Mouse (Mus musculus): ENCODE results near the gene Zbtb5.
"Not testable (repeated sequence)": the region's sequence is repeated elsewhere in the genome, so short reads cannot be mapped to it uniquely, and the experiment has no call there.

Gene Zbtb5

DNA sequence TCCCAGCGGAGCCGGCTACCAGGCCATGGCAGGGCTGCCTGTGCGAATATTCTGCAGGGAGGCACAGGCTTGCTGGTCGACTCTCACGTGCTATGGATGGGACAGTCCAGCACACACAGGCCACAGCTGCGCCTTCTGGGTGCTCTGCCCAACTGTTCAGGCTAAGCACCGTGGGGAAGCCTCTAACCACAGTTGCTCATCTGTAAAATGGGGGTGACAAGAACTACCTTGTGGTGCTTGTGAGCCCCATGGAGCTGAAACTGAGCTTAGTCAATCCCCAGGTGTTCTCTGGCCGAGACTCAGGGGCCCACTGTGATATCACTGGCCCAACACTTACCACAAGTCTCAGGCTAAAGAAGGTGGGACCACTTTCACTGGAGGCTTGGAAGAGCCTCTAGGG is 44.8 kb downstream of the Zbtb5 start:
- DNase-seq = no peak

DNA sequence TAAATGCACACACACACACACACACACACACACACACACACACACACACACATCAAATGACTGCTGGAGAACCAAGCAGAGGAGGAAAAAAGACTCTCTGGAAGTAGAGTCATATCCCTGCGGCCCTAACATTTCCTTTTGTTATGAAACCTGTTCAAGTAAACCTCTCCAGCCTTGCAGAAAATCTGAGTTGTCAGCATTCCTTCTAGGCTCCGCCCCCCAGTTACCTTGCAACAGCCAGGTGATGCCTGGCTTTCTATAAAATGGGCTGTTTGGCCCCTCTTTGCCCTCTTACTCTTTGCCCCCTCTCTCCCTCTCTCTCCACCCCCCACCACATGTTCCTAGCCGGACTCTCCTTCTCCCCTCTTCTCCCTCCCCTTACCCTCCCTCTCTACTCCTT is 46.5 kb downstream of the Zbtb5 start:
- no peak for DNase-seq

- DNase-seq = no peak
Measured at GRCm38 (mm10) chr4:44965175-44965574, 47.0 kb downstream of the Zbtb5 start.

- DNase-seq = no peak
Measured at GRCm38 (mm10) chr4:44963156-44963555, 49.1 kb downstream of the Zbtb5 start.

GRCm38 (mm10) chr4:44959220-44959619 is 53.0 kb downstream of the Zbtb5 start:
- no peak for DNase-seq

GRCm38 (mm10) chr4:44958776-44959175 is 53.4 kb downstream of the Zbtb5 start:
- no peak for DNase-seq

DNA sequence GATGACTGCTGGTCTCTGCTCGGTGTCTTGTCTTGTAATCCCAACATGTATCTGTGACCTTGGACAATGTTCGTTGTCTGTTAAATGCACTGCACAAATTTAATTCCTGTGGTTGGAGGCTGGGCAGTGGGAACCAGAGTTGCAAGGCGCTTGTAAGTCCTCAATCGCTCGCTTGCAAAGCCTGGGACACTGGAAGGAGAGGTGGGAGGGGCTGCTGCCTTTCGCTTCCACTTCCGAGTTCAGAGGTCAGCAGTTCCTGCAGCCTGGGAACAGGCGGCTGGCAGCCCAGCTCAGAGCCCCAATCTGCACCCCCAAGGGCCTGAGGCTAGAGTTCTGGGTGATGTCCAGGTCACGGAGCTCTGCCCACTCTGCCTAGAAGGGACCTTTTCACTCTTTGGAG is 59.2 kb downstream of the Zbtb5 start:
- no peak for DNase-seq

DNA sequence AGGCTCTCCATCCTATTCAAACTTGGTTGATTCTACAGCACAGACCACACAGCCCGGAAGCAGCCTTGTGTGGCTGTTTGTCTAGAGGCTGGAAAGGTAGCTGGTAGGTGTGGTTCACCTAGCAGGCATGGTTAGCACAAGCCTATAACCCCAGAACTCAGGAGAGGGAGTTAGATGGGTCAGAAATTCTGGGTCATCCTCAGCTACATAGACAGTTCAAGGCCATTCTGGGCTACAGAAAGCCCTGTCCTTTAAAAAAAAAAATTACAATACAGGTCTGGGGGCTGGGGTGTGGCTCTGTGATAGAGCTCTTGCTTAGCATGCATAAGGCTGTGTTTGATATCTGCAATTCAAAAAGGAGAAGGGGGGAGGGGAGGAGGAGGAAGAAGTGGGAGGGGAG is 63.9 kb downstream of the Zbtb5 start:
- DNase-seq = no peak

DNA sequence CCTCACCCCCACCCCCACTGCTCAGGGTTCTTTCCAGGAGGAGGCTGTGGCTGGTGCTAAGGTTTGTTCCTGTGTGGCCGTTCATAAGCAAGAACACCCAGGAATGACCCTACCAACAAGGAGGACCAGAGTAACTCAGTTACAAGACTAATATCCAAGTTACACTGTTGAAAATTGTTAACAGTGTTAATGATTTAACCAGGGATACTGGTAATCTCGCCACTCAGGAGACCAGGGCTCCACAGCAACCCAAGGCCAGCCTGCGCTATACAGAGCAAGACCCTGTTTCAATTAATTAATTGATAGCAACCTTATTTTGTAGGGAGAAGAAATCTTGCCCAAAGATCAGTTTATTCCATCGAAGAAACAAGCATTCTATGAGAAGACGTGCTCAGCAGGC is 64.7 kb downstream of the Zbtb5 start:
- DNase-seq = no peak

GRCm38 (mm10) chr4:44946126-44946525 is 66.1 kb downstream of the Zbtb5 start:
- DNase-seq = not testable (repeated sequence)

- no peak for DNase-seq
Measured at GRCm38 (mm10) chr4:44944426-44945075, 67.7 kb downstream of the Zbtb5 start.

- no peak for DNase-seq
Measured at GRCm38 (mm10) chr4:44943480-44943879, 68.7 kb downstream of the Zbtb5 start.

GRCm38 (mm10) chr4:44942237-44942636 is 70.0 kb downstream of the Zbtb5 start:
- no peak for DNase-seq

Data from lung, adult 18-20 months (tissue).